Mouse (Mus musculus): ENCODE measurements around the gene Lrp8.

DNA sequence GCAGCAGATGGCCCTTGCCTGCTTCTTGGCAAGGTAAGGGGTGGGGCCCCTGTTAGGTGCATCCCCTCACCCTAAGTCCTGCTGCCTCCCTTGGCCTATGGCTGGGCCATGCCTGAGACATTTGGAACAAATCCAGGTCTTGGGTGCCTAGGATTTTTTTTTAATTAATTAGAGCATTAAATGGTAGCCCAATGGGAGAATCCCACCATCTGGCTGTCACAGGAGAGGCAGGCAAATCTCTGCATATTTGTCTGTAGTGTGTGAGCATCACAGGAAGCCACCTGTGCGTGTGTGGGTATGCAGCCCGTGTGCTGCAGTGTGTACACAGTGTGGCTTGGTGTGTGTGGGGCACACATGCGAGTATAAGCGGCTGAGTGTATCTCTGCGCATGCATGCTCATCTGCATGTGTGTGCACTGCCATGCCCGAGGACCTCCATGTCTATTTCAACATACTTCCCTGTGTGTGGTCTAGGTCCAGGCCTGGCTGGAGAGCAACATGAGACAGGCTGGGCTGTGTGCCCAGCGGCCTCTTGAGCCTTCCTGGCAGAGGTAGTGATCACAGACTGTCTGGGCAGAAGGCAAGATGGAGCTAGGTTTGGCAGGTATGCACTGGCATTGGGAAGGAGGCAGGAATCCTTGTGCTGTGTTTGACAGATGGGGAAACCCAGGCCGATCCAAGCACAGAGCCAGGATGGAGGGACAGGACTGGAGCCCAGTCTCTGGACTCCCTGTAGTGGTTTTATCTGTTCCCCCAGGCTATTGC, 19.0 kb downstream of the Lrp8 start:
- TF ChIP-seq CTCF (IDR thresholded peaks at IDR 0.05; ENCODE audit: insufficient read depth, low read length) (no peak), POLR2A (IDR thresholded peaks at IDR 0.05; ENCODE audit: borderline replicate concordance, extremely low read depth, low read depth, low read length) (no peak)
